Mouse (Mus musculus) lung, adult 2 months (tissue): Measurements from ENCODE around the gene Asb14. TPM values are rescaled to one million over a fixed set of nuclear protein-coding genes. Genes with fewer than 3 reads are reported as not detected.
"Not testable (repeated sequence)": the region's sequence is repeated elsewhere in the genome, so short reads cannot be mapped to it uniquely, and the experiment has no call there.

ENCODE experiments used
- DNase-seq: peaks from one replicate; pipeline ENCODE4 v3.0.0; 2022
- H3K4me1 ChIP-seq: fragments of 200-500 bp; 2 replicates; pipeline ENCODE4 v1.6.1; 2011; ENCODE audit warnings: low read length; ENCODE audit not compliant: control insufficient read depth, insufficient read depth
- H3K4me3 ChIP-seq: fragments of 200-500 bp; replicated peaks from 2 replicates; pipeline ENCODE3; 2011; ENCODE audit warnings: low read depth, mild to moderate bottlenecking, control low read depth, low read length; ENCODE audit errors: extremely low read depth
- CTCF ChIP-seq: fragments of 200-500 bp; IDR thresholded peaks from 2 replicates; pipeline ENCODE4 v1.5.1; 2011; ENCODE audit warnings: mild to moderate bottlenecking, low read length, control low read depth; ENCODE audit not compliant: insufficient read depth
- POLR2A ChIP-seq: fragments of 200-500 bp; IDR thresholded peaks from 2 replicates; pipeline ENCODE4 v1.6.1; 2011; ENCODE audit warnings: low read depth, mild to moderate bottlenecking, control low read depth, low read length, borderline replicate concordance; ENCODE audit errors: extremely low read depth
- WGBS: fragments of 180-500 bp; shearing (Covaris S2); methylation state at CpG from one replicate; pipeline ENCODE4 v1.1.7; 2018; 5-methylcytosine and 5-hydroxymethylcytosine counted together
- polyA plus RNA-seq: library from polyadenylated mRNA; depleted of rRNA; stranded (reverse); fragments of >200 nt; gene quantifications from 2 replicates; pipeline ENCODE4 v1.2.3, GENCODE M21; 2012; rRNA removed

Asb14 gene
- polyA plus RNA-seq, 1 experiment, result 4.8 TPM

DNA sequence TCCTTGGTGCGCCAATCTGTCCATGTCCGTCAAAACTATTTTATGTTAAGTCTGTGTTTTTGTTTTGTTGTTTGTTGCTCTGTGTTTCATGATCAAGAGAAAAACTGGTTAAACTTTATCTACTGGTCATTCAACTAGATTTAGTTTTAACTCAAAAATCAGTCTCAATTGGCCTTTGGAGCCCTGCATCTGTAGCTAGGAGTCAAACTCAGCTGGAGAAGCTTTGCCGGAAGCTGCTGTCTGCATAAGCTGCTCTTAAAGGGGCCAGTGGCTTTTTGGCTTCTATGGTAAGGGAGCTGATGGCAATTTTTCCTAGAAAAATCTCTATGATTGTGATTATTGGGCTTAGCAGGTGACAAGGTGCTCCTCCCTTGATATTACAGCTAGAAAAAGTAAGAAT lies 40.5 kb downstream of the Asb14 start:
- no peak for DNase-seq
- 89% methylated on average over 3 of the region's 3 CpGs for WGBS
- Histone ChIP-seq H3K4me1 (no peaks in the 10 kb centered on the region), H3K4me3 (no peak overlapping the region)
- TF ChIP-seq POLR2A, result no peak
- TF ChIP-seq CTCF, result no peak

DNA sequence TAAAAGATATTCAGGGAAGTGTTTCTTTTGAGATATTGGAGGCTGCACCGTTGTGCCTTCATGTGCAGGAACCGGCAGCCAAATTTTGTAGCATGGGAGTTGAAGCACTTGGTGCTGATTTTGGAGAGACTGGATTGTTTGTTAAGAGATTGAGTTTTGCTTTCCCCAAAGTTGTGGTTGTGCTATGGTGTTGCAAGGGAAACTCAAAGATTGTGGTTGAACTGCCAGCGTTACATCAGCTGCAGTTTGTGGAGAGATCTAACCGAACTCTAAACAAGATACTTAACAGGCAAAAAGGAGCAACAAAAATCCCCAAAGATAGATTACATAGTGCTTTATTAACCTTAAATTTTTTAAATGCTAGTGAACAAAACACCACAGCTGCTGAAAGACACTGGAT lies 41.2 kb downstream of the Asb14 start:
- TF ChIP-seq CTCF (no peak), POLR2A (no peak)
- no peak for DNase-seq
- Histone ChIP-seq H3K4me3 (no peak overlapping the region), H3K4me1 (no peaks in the 10 kb centered on the region)
- WGBS, result 84% methylated on average over 4 of the region's 4 CpGs

DNA sequence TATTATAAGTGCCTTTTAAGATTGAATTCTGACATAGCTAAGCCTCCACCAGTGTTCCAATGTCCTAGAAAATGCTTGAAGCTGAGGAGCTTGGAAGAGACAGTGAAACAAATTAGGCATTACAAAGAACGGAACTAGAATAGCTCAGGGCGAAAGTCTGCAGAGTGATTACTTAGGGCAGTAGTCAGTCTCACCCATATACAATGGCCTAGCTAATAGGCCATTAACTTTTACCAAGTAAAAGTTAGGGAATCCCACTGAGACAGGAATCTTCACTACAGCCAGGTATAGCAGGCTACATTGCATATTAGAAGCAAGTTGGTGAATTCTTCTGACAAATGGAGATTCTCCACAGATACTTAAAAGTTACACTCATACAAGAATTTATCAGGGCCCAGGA lies 61.8 kb downstream of the Asb14 start:
- H3K4me3 ChIP-seq, H3K4me1 ChIP-seq, DNase-seq: not testable (repeated sequence)
- WGBS, result 98% methylated on average over 2 of the region's 2 CpGs

DNA sequence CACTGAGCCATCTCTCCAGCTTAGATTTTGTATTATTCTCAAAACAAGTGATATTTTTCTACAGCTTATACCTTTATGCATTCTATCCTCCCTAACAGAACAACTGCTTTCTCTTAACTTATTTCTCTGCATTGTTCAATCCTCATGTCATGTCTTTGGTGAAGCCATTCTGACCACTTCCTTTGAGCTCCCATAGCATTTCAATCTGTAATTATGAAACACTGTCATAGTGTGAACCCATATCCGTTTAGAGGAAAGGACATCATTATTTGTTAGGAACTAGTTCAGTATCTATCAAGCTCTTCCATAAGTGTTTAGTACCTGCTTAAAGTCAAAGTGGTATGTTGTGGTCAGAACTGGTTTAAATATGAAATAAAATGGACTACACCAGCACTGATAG lies 66.2 kb downstream of the Asb14 start:
- H3K4me3 ChIP-seq, result no peak overlapping the region
- TF ChIP-seq CTCF, result no peak
- DNase-seq, result no peak
- H3K4me1 ChIP-seq, result no peaks in the 10 kb centered on the region
- 73% methylated on average over 1 of the region's 1 CpGs for WGBS

Other genes with a start within 250 kb of the Asb14 start
- gene Pde12, start 224.7 kb upstream of the Asb14 start, polyA plus RNA-seq, result 4.7 and 4.8 TPM in 2 replicates
- 0.51 and 1.6 TPM in 2 replicates for gene Dnah12, start 201.3 kb upstream of the Asb14 start, polyA plus RNA-seq
- gene Appl1, start 76.7 kb downstream of the Asb14 start, polyA plus RNA-seq, result 3.2 and 6.1 TPM in 2 replicates
- not detected in 2 replicates for gene Hesx1, start 99.9 kb downstream of the Asb14 start, polyA plus RNA-seq
- 9.4 and 11.3 TPM in 2 replicates for gene Il17rd, start 144.4 kb downstream of the Asb14 start, polyA plus RNA-seq
- 36.6 and 48.5 TPM in 2 replicates for gene Arhgef3, start 220.3 kb downstream of the Asb14 start, polyA plus RNA-seq